Mouse (Mus musculus): ENCODE results near the gene Tbc1d9b. TPM values are rescaled to one million over a fixed set of nuclear protein-coding genes. Genes with fewer than 3 reads are reported as not detected.

The Tbc1d9b gene
- polyA plus RNA-seq, 1 experiment from 2014 or later: 45.6 TPM

GRCm38 (mm10) chr11:50104016-50104415, 27.2 kb upstream of the Tbc1d9b start:
- no peaks in the 10 kb centered on the region for H3K4me1 ChIP-seq (replicated peaks)
- H3K9ac ChIP-seq (replicated peaks): no peak overlapping the region
- no peak overlapping the region for H3K4me2 ChIP-seq
- WGBS: 90% methylated on average over 6 of the region's 6 CpGs
- H3K9me3 ChIP-seq: no peaks in the 10 kb centered on the region
- no peak overlapping the region for H3K27ac ChIP-seq
- no peak overlapping the region for H3K4me3 ChIP-seq (replicated peaks)
- H3K27me3 ChIP-seq: no peaks in the 10 kb centered on the region
- ATAC-seq (ENCODE audit: insufficient number of reproducible peaks, insufficient read depth, low FRiP score, low TSS enrichment, low read depth): no peak
- peaks cover 56% of the 10 kb centered on the region for H3K36me3 ChIP-seq

- ATAC-seq (ENCODE audit: insufficient number of reproducible peaks, insufficient read depth, low FRiP score, low TSS enrichment, low read depth): no peak
- no peak overlapping the region for H3K4me3 ChIP-seq (replicated peaks)
- H3K9me3 ChIP-seq: no peaks in the 10 kb centered on the region
- no peaks in the 10 kb centered on the region for H3K27me3 ChIP-seq
- H3K9ac ChIP-seq (replicated peaks): no peak overlapping the region
- H3K36me3 ChIP-seq: peaks cover 44% of the 10 kb centered on the region
- H3K27ac ChIP-seq: no peak overlapping the region
- WGBS: 90% methylated on average over 5 of the region's 5 CpGs
- no peaks in the 10 kb centered on the region for H3K4me1 ChIP-seq (replicated peaks)
- H3K4me2 ChIP-seq: no peak overlapping the region
Observed at GRCm38 (mm10) chr11:50105237-50105636, 26.0 kb upstream of the Tbc1d9b start.

GRCm38 (mm10) chr11:50106024-50106423, 25.2 kb upstream of the Tbc1d9b start:
- H3K36me3 ChIP-seq: peaks cover 37% of the 10 kb centered on the region
- no peak overlapping the region for H3K4me3 ChIP-seq (replicated peaks)
- ATAC-seq (ENCODE audit: insufficient number of reproducible peaks, insufficient read depth, low FRiP score, low TSS enrichment, low read depth): no peak
- H3K27ac ChIP-seq: no peak overlapping the region
- no peaks in the 10 kb centered on the region for H3K9me3 ChIP-seq
- H3K9ac ChIP-seq (replicated peaks): no peak overlapping the region
- no peaks in the 10 kb centered on the region for H3K4me1 ChIP-seq (replicated peaks)
- WGBS: 77% methylated on average over 7 of the region's 7 CpGs
- H3K27me3 ChIP-seq: no peaks in the 10 kb centered on the region
- no peak overlapping the region for H3K4me2 ChIP-seq

GRCm38 (mm10) chr11:50108823-50109244, 22.4 kb upstream of the Tbc1d9b start:
- Histone ChIP-seq H3K27me3 (no peaks in the 10 kb centered on the region), H3K9me3 (no peaks in the 10 kb centered on the region), H3K4me2 (no peak overlapping the region), H3K9ac (replicated peaks) (no peak overlapping the region), H3K27ac (0 out of 2 replicates have a peak overlapping the region, but pooled peaks have one; percentile 18), H3K4me3 (replicated peaks) (no peak overlapping the region), H3K4me1 (replicated peaks) (no peaks in the 10 kb centered on the region), H3K36me3 (peaks cover 24% of the 10 kb centered on the region)
- ATAC-seq (ENCODE audit: insufficient number of reproducible peaks, insufficient read depth, low FRiP score, low TSS enrichment, low read depth): no peak
- WGBS: 75% methylated on average over 8 of the region's 8 CpGs

GRCm38 (mm10) chr11:50114329-50114728, 16.9 kb upstream of the Tbc1d9b start:
- H3K4me3 ChIP-seq (replicated peaks): no peak overlapping the region
- no peaks in the 10 kb centered on the region for H3K27me3 ChIP-seq
- H3K36me3 ChIP-seq: peaks cover 7% of the 10 kb centered on the region; the same call in 1 of the 2 replicates
- no peak overlapping the region for H3K4me2 ChIP-seq
- no peak overlapping the region for H3K27ac ChIP-seq
- ATAC-seq (ENCODE audit: insufficient number of reproducible peaks, insufficient read depth, low FRiP score, low TSS enrichment, low read depth): no peak
- no peaks in the 10 kb centered on the region for H3K9me3 ChIP-seq
- WGBS: 23% methylated on average over 5 of the region's 5 CpGs
- H3K4me1 ChIP-seq (replicated peaks): no peaks in the 10 kb centered on the region
- H3K9ac ChIP-seq (replicated peaks): no peak overlapping the region

GRCm38 (mm10) chr11:50122631-50123081, 8.5 kb upstream of the Tbc1d9b start:
- H3K4me2 ChIP-seq: no peak overlapping the region
- ATAC-seq (ENCODE audit: insufficient number of reproducible peaks, insufficient read depth, low FRiP score, low TSS enrichment, low read depth): no peak
- 91% methylated on average over 8 of the region's 8 CpGs for WGBS

GRCm38 (mm10) chr11:50127781-50128180, 3.4 kb upstream of the Tbc1d9b start:
- Histone ChIP-seq H3K36me3 (0 out of 2 replicates have a peak, but pooled peaks cover 3% of the 10 kb centered on the region), H3K9ac (replicated peaks) (0 out of 2 replicates have a peak overlapping the region, but pooled peaks have one; percentile 34), H3K4me2 (peak overlapping the region; percentile 52), H3K4me1 (replicated peaks) (peaks cover 15% of the 10 kb centered on the region), H3K27ac (no peak overlapping the region), H3K9me3 (no peaks in the 10 kb centered on the region), H3K27me3 (no peaks in the 10 kb centered on the region), H3K4me3 (replicated peaks) (peak overlapping the region; percentile 21; the same call in 1 of the 2 replicates)
- no peak for ATAC-seq (ENCODE audit: insufficient number of reproducible peaks, insufficient read depth, low FRiP score, low TSS enrichment, low read depth)
- WGBS: 8% methylated on average over 10 of the region's 10 CpGs

More at GRCm38 (mm10) chr11:50122631-50123081, 8.5 kb upstream of the Tbc1d9b start:
- peaks cover 25% of the 10 kb centered on the region for H3K36me3 ChIP-seq
- peaks cover 2% of the 10 kb centered on the region; the same call in 1 of the 2 replicates for H3K4me1 ChIP-seq (replicated peaks)
- no peaks in the 10 kb centered on the region for H3K9me3 ChIP-seq
- no peaks in the 10 kb centered on the region for H3K27me3 ChIP-seq
- no peak overlapping the region for H3K27ac ChIP-seq
- H3K4me3 ChIP-seq (replicated peaks): no peak overlapping the region
- H3K9ac ChIP-seq (replicated peaks): no peak overlapping the region

- Histone ChIP-seq H3K27me3 (no peaks in the 10 kb centered on the region), H3K36me3 (peaks cover 16% of the 10 kb centered on the region), H3K9me3 (no peaks in the 10 kb centered on the region), H3K4me1 (replicated peaks) (peaks cover 15% of the 10 kb centered on the region), H3K27ac (peak overlapping the region; percentile 87; the same call in 1 of the 2 replicates), H3K4me2 (peak overlapping the region; percentile 84), H3K4me3 (replicated peaks) (peak overlapping the region; percentile 90), H3K9ac (replicated peaks) (peak overlapping the region; percentile 98)
- ATAC-seq (ENCODE audit: insufficient number of reproducible peaks, insufficient read depth, low FRiP score, low TSS enrichment, low read depth): peak; percentile 8; the same call in 1 of the 2 replicates
- WGBS: 24% methylated on average over 10 of the region's 10 CpGs
Observed at GRCm38 (mm10) chr11:50131801-50132201, 605 bp downstream of the Tbc1d9b start.

- Histone ChIP-seq H3K4me1 (replicated peaks) (peaks cover 15% of the 10 kb centered on the region), H3K27ac (no peak overlapping the region), H3K27me3 (no peaks in the 10 kb centered on the region), H3K9me3 (no peaks in the 10 kb centered on the region), H3K4me2 (peak overlapping the region; percentile 84), H3K36me3 (peaks cover 21% of the 10 kb centered on the region), H3K4me3 (replicated peaks) (peak overlapping the region; percentile 90), H3K9ac (replicated peaks) (peak overlapping the region; percentile 98)
- ATAC-seq (ENCODE audit: insufficient number of reproducible peaks, insufficient read depth, low FRiP score, low TSS enrichment, low read depth): no peak
- 93% methylated on average over 6 of the region's 6 CpGs for WGBS
Observed at GRCm38 (mm10) chr11:50132265-50132664, 1.1 kb downstream of the Tbc1d9b start.

GRCm38 (mm10) chr11:50134136-50134859, 3.1 kb downstream of the Tbc1d9b start:
- peaks cover 10% of the 10 kb centered on the region for H3K4me1 ChIP-seq (replicated peaks)
- H3K27ac ChIP-seq: no peak overlapping the region
- H3K36me3 ChIP-seq: peaks cover 39% of the 10 kb centered on the region
- no peaks in the 10 kb centered on the region for H3K9me3 ChIP-seq
- H3K9ac ChIP-seq (replicated peaks): no peak overlapping the region
- H3K4me2 ChIP-seq: no peak overlapping the region
- H3K4me3 ChIP-seq (replicated peaks): no peak overlapping the region
- no peak for ATAC-seq (ENCODE audit: insufficient number of reproducible peaks, insufficient read depth, low FRiP score, low TSS enrichment, low read depth)
- 83% methylated on average over 10 of the region's 10 CpGs for WGBS
- no peaks in the 10 kb centered on the region for H3K27me3 ChIP-seq

GRCm38 (mm10) chr11:50138206-50138822, 7.1 kb downstream of the Tbc1d9b start:
- Histone ChIP-seq H3K9ac (replicated peaks) (no peak overlapping the region), H3K4me3 (replicated peaks) (no peak overlapping the region), H3K4me2 (no peak overlapping the region), H3K4me1 (replicated peaks) (no peaks in the 10 kb centered on the region), H3K9me3 (no peaks in the 10 kb centered on the region), H3K27me3 (no peaks in the 10 kb centered on the region), H3K27ac (no peak overlapping the region), H3K36me3 (peaks cover 76% of the 10 kb centered on the region)
- ATAC-seq (ENCODE audit: insufficient number of reproducible peaks, insufficient read depth, low FRiP score, low TSS enrichment, low read depth): no peak
- 55% methylated on average over 10 of the region's 10 CpGs for WGBS

All from limb, embryonic 12.5 days (tissue).